Mouse (Mus musculus): ENCODE results near the gene Nup210. TPM values are rescaled to one million over a fixed set of nuclear protein-coding genes. Genes with fewer than 3 reads are reported as not detected.

Nup210 gene
- total RNA-seq (2014; rRNA removed): 58.3 and 67.8 TPM in 2 replicates
- 16.2 and 17.2 TPM in 2 replicates for polyA plus RNA-seq (2015; fragmentation: Nextera tagmentation; extraction: Ambion mirVana)

GRCm38 (mm10) chr6:91116244-91117145 lies at the start of gene Nup210:
TSS of gene Nup210 (minus strand) at chr6:91116829.
- peak within 1 kb of the TSS; percentile 69 for H3K9ac ChIP-seq (replicated peaks; ENCODE audit: low read length, poor library complexity, severe bottlenecking)
- under 1% methylated on average over 76 of the region's 93 CpGs for WGBS
- H3K27ac ChIP-seq (ENCODE audit: low read depth, low read length): peak within 1 kb of the TSS; percentile 86
- peak; percentile 80 for TF ChIP-seq CTCF (IDR thresholded peaks at IDR 0.05)
- no peaks in the 10 kb centered on the region for H3K36me3 ChIP-seq (ENCODE audit: insufficient read depth, low read length)
- peak within 1 kb of the TSS; percentile 58 for H3K4me3 ChIP-seq (ENCODE audit: low read depth, low read length)
- ATAC-seq (ENCODE audit: low FRiP score) (peak; percentile 95), DNase-seq (ENCODE audit: low spot score) (peak; percentile 99)
- no peaks in the 10 kb centered on the region for H3K27me3 ChIP-seq (ENCODE audit: insufficient read depth, low read length)
- H3K4me1 ChIP-seq (ENCODE audit: insufficient read depth, low read length): 0 out of 2 replicates have a peak, but pooled peaks cover 12% of the 10 kb centered on the region
- peak within 1 kb of the TSS; percentile 79 for H3K4me2 ChIP-seq (ENCODE audit: low read depth, low read length, poor library complexity, severe bottlenecking)
- no peaks in the 10 kb centered on the region for H3K9me3 ChIP-seq (ENCODE audit: low read length)

GRCm38 (mm10) chr6:91165210-91165609 lies 48.6 kb upstream of the Nup210 start:
- Histone ChIP-seq H3K27me3 (ENCODE audit: insufficient read depth, low read length) (no peaks in the 10 kb centered on the region), H3K4me3 (ENCODE audit: low read depth, low read length) (no peak overlapping the region), H3K9me3 (ENCODE audit: low read length) (no peaks in the 10 kb centered on the region), H3K27ac (ENCODE audit: low read depth, low read length) (peak overlapping the region; percentile 32; the same call in 1 of the 2 replicates), H3K4me1 (ENCODE audit: insufficient read depth, low read length) (peaks cover 2% of the 10 kb centered on the region; the same call in 1 of the 2 replicates), H3K9ac (replicated peaks; ENCODE audit: low read length, poor library complexity, severe bottlenecking) (no peak overlapping the region), H3K36me3 (ENCODE audit: insufficient read depth, low read length) (peaks cover 25% of the 10 kb centered on the region; the same call in 1 of the 2 replicates), H3K4me2 (ENCODE audit: low read depth, low read length, poor library complexity, severe bottlenecking) (no peak overlapping the region)
- DNase-seq (ENCODE audit: low spot score) (peak; percentile 78), ATAC-seq (ENCODE audit: low FRiP score) (peak; percentile 5; the same call in 1 of the 2 replicates)
- 29% methylated on average over 3 of the region's 3 CpGs for WGBS
- peak; percentile 95 for TF ChIP-seq CTCF (IDR thresholded peaks at IDR 0.05)

DNA sequence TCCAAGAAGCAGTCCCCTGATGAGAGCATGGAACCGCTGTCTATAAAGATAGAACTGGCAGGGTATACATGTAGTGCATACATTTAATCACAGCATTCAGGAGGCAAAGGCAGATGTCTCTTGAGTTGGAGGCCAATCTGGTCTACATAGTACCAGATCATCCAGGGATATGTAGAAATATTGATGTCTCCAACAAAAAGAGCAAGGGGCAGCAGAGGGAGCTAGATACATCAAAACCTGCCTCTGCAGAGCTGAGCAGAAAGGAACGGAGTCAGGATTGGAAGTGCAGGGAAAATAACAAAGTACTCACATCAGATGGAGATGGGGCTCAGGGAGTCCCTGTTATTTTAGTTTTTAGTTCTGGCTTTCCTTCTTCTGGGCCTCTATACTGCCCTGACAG lies 48.0 kb upstream of the Nup210 start:
- Histone ChIP-seq H3K36me3 (ENCODE audit: insufficient read depth, low read length) (peaks cover 25% of the 10 kb centered on the region; the same call in 1 of the 2 replicates), H3K4me1 (ENCODE audit: insufficient read depth, low read length) (peaks cover 6% of the 10 kb centered on the region; the same call in 1 of the 2 replicates), H3K27me3 (ENCODE audit: insufficient read depth, low read length) (no peaks in the 10 kb centered on the region), H3K9ac (replicated peaks; ENCODE audit: low read length, poor library complexity, severe bottlenecking) (no peak overlapping the region), H3K27ac (ENCODE audit: low read depth, low read length) (peak overlapping the region; percentile 32; the same call in 1 of the 2 replicates), H3K4me3 (ENCODE audit: low read depth, low read length) (no peak overlapping the region), H3K9me3 (ENCODE audit: low read length) (no peaks in the 10 kb centered on the region), H3K4me2 (ENCODE audit: low read depth, low read length, poor library complexity, severe bottlenecking) (no peak overlapping the region)
- DNase-seq (ENCODE audit: low spot score): peak; percentile 59
- peak; percentile 66 for TF ChIP-seq CTCF (IDR thresholded peaks at IDR 0.05)
- WGBS: 45% methylated on average over 2 of the region's 2 CpGs
- no peak for ATAC-seq (ENCODE audit: low FRiP score)

DNA sequence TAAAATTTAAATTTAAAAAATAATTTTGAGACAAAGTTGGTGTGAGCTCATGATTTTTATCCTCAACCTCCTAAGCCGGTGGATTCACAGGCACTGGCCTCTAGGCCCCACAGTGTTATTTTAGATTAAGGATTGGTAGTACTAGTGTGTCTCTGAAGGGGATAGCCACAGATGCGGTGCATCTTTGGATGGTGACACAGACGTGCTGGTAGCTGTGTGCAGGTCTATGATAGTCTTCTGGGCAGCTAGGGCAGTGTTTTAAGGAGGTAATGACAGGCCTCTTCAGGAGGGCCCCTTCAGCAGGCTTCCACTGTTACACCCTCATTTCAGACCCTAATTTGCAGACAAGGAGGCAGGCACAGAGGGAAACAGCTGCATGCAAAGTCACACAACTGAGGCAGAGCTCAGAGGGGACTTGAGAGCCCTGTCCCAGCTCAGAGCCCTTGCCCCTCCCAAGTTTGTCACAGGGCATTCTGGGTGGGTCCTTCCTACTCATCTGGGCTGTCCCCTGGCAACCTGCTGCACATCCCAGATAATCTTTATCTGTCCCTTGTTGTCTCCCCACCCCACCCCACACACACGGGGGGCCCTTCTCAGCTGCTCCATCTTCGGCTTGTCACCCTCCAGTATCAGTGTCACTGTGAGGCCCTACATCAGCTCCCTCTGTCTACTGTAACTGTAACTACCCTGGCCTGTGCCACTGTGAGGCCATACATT lies 46.7 kb upstream of the Nup210 start:
- H3K4me2 ChIP-seq (ENCODE audit: low read depth, low read length, poor library complexity, severe bottlenecking): no peak overlapping the region
- H3K4me1 ChIP-seq (ENCODE audit: insufficient read depth, low read length): peaks cover 16% of the 10 kb centered on the region
- H3K9ac ChIP-seq (replicated peaks; ENCODE audit: low read length, poor library complexity, severe bottlenecking): no peak overlapping the region
- DNase-seq (ENCODE audit: low spot score) (no peak), ATAC-seq (ENCODE audit: low FRiP score) (no peak)
- TF ChIP-seq CTCF (IDR thresholded peaks at IDR 0.05): no peak
- H3K4me3 ChIP-seq (ENCODE audit: low read depth, low read length): no peak overlapping the region
- no peaks in the 10 kb centered on the region for H3K9me3 ChIP-seq (ENCODE audit: low read length)
- H3K27ac ChIP-seq (ENCODE audit: low read depth, low read length): no peak overlapping the region
- H3K27me3 ChIP-seq (ENCODE audit: insufficient read depth, low read length): no peaks in the 10 kb centered on the region
- WGBS: 80% methylated on average over 5 of the region's 5 CpGs
- peaks cover 14% of the 10 kb centered on the region; the same call in 1 of the 2 replicates for H3K36me3 ChIP-seq (ENCODE audit: insufficient read depth, low read length)

GRCm38 (mm10) chr6:91162314-91162713 lies 45.7 kb upstream of the Nup210 start:
- Histone ChIP-seq H3K27me3 (ENCODE audit: insufficient read depth, low read length) (no peaks in the 10 kb centered on the region), H3K4me3 (ENCODE audit: low read depth, low read length) (no peak overlapping the region), H3K9ac (replicated peaks; ENCODE audit: low read length, poor library complexity, severe bottlenecking) (no peak overlapping the region), H3K9me3 (ENCODE audit: low read length) (no peaks in the 10 kb centered on the region), H3K27ac (ENCODE audit: low read depth, low read length) (no peak overlapping the region), H3K4me1 (ENCODE audit: insufficient read depth, low read length) (peaks cover 26% of the 10 kb centered on the region), H3K4me2 (ENCODE audit: low read depth, low read length, poor library complexity, severe bottlenecking) (no peak overlapping the region), H3K36me3 (ENCODE audit: insufficient read depth, low read length) (peaks cover 6% of the 10 kb centered on the region; the same call in 1 of the 2 replicates)
- no peak for TF ChIP-seq CTCF (IDR thresholded peaks at IDR 0.05)
- DNase-seq (ENCODE audit: low spot score) (no peak), ATAC-seq (ENCODE audit: low FRiP score) (no peak)
- 84% methylated on average over 5 of the region's 5 CpGs for WGBS
